Mouse (Mus musculus): ENCODE data around the gene Dmrtb1. TPM values are rescaled to one million over a fixed set of nuclear protein-coding genes. Genes with fewer than 3 reads are reported as not detected.

Gene Dmrtb1
- polyA plus RNA-seq, 1 experiment from 2014 or later, result 27.5 TPM

DNA sequence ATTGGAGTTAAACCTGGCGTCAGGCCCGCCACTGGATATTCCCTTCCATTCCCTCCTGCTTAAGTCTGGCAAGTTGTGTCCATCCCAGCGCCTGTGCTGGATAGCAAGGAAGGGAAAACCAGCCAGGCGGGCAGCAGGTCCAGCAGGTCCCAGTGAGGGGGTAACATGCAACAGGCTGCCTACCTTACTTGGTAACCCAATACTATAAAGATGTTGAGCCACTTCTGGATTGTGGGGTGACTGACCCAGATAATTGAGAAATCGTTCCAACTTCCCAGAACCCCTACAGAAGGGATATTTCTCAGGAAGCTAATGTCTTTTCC is 9.7 kb downstream of the Dmrtb1 start:
- Histone ChIP-seq H3K4me2 (peak overlapping the region; percentile 41), H3K27ac (no peak overlapping the region), H3K9ac (no peak overlapping the region), H3K9me3 (no peaks in the 10 kb centered on the region), H3K27me3 (peaks cover 41% of the 10 kb centered on the region), H3K4me3 (replicated peaks) (no peak overlapping the region), H3K4me1 (peaks cover 16% of the 10 kb centered on the region), H3K36me3 (replicated peaks) (no peaks in the 10 kb centered on the region)
- ATAC-seq (ENCODE audit: low FRiP score), result peak; percentile 67; the same call in 1 of the 2 replicates
- 31% methylated on average over 5 of the region's 5 CpGs for WGBS

DNA sequence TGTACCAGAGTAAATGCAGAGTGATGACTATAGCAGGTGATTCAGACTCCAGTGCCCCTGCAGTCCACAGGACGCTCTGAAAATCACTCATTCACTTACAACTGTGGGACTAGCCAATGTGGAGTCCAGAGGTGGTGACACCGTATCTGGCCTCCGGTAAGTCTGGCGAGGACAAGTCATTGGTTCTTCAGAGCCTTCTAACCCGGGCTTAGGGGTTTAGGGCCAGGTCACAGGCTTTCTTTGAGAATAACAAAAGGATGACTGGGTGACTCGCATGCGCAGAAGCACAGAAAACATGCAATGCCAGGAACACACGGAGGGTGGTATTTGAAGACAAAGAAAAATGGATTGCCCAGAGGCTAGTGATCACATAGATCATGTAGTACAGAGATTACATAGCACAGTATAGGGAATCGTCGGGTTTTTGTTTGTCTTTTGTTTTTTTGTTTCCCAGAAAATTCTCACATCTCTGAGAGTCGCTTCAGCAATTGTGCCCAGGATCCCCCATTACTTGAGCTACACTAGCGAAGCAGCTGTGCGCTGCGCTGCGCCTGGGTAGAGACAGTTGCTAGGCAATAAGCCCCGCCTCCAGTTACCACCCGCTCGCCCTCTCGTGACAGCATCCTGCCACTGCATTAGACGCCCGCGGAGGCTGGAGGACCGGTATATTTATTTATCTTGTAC is 10.2 kb downstream of the Dmrtb1 start:
- ATAC-seq (ENCODE audit: low FRiP score), result peak; percentile 93
- Histone ChIP-seq H3K4me2 (peak overlapping the region; percentile 41), H3K4me1 (peaks cover 13% of the 10 kb centered on the region), H3K4me3 (replicated peaks) (no peak overlapping the region), H3K9me3 (no peaks in the 10 kb centered on the region), H3K27ac (peak overlapping the region; percentile 79), H3K9ac (no peak overlapping the region), H3K36me3 (replicated peaks) (no peaks in the 10 kb centered on the region), H3K27me3 (peaks cover 36% of the 10 kb centered on the region)
- WGBS, result 14% methylated on average over 23 of the region's 23 CpGs

DNA sequence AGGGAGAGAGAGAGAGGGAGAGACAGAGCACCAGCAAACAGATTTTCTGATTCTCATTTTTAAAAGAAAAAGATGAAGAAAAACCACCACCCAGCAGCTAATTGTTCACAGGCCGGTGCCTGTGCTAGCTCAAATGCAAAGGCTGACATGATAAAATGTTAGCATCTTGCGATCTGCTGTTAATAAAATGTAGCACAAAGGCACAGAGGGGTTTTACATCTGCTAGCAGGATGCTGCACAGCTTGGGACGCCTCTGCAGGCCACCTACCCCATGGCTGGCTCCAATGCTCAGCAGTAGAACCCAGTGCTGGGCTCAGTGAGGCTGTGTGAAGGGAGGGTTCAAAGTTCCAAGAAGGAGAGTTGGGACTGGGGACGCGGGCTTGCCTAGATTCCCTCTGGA is 13.3 kb downstream of the Dmrtb1 start:
- no peaks in the 10 kb centered on the region for H3K36me3 ChIP-seq (replicated peaks)
- no peaks in the 10 kb centered on the region for H3K9me3 ChIP-seq
- peaks cover 10% of the 10 kb centered on the region for H3K4me1 ChIP-seq
- no peak for ATAC-seq (ENCODE audit: low FRiP score)
- H3K27me3 ChIP-seq, result peaks cover 25% of the 10 kb centered on the region
- H3K4me2 ChIP-seq, result no peak overlapping the region
- no peak overlapping the region for H3K4me3 ChIP-seq (replicated peaks)
- 70% methylated on average over 5 of the region's 5 CpGs for WGBS
- no peak overlapping the region for H3K27ac ChIP-seq
- no peak overlapping the region for H3K9ac ChIP-seq

DNA sequence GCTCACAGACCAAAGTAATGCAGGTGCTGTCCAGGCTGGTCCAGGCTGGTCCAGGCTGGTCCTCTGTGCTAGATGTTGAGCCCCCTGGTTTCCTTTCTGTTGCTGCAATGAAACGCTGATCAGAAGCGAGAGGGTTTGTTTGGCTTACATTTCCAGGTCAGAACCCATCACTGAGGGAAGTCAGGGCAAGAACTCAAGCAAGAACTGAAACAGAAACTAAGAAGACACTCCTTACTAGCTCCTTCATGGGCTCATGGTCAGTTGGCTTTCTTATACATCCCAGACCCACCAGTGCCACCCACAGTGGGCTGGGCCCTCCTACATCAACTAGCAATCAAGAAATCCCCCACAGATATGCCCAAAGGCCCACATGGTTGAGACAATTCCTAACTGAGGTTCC is 15.5 kb downstream of the Dmrtb1 start:
- WGBS, result 93% methylated on average over 2 of the region's 2 CpGs
- Histone ChIP-seq H3K9me3 (no peaks in the 10 kb centered on the region), H3K27ac (no peak overlapping the region), H3K4me1 (peaks cover 2% of the 10 kb centered on the region), H3K9ac (no peak overlapping the region), H3K4me2 (no peak overlapping the region), H3K4me3 (replicated peaks) (no peak overlapping the region), H3K36me3 (replicated peaks) (no peaks in the 10 kb centered on the region), H3K27me3 (peaks cover 18% of the 10 kb centered on the region; the same call in 1 of the 2 replicates)
- no peak for ATAC-seq (ENCODE audit: low FRiP score)

DNA sequence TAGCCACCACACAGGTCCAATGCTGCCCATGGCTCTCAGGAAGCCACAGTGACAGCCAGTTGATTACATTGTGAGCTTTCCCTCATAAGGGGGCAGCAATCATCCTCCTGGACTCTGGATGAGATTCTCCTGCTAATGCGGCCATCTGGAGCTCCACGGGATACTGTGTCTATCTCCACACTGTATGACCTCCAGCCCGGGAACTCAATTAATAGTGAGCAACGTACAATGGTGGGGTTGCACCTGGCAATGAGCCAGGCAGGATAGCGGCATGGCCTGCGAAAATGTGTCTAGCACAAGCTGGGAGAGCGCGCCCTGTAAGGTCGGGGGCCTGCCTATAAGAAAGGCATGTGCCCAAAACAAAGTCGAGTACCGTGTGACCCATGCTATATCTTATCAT is 23.4 kb downstream of the Dmrtb1 start:
- ATAC-seq (ENCODE audit: low FRiP score), result no peak
- no peaks in the 10 kb centered on the region for H3K27me3 ChIP-seq
- no peak overlapping the region for H3K27ac ChIP-seq
- H3K4me2 ChIP-seq, result no peak overlapping the region
- H3K9ac ChIP-seq, result no peak overlapping the region
- H3K36me3 ChIP-seq (replicated peaks), result no peaks in the 10 kb centered on the region
- 87% methylated on average over 11 of the region's 11 CpGs for WGBS
- no peaks in the 10 kb centered on the region for H3K9me3 ChIP-seq
- peaks cover 7% of the 10 kb centered on the region; the same call in 1 of the 2 replicates for H3K4me1 ChIP-seq
- no peak overlapping the region for H3K4me3 ChIP-seq (replicated peaks)

DNA sequence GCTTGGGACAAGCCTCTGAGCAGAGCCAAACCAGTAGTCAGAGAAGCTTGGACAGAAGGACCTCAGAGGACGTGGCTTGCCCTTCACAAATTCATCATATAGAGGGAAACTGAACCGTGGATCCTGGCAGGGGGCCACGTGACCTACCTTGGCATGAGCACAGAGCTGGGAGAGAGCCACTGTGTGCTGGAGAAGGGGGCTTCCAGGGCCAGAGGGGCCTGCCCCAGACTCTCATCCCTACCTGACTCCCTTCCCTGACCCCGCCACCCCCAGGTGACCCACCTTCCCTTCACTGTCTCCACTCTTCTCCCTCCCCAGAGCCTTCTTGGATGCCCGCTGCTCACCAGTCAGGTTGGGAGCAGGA is 30.8 kb downstream of the Dmrtb1 start:
- H3K36me3 ChIP-seq (replicated peaks), result no peaks in the 10 kb centered on the region
- H3K4me2 ChIP-seq, result no peak overlapping the region
- H3K27ac ChIP-seq, result no peak overlapping the region
- no peak overlapping the region for H3K4me3 ChIP-seq (replicated peaks)
- H3K27me3 ChIP-seq, result no peaks in the 10 kb centered on the region
- no peaks in the 10 kb centered on the region for H3K9me3 ChIP-seq
- 70% methylated on average over 5 of the region's 5 CpGs for WGBS
- H3K4me1 ChIP-seq, result peaks cover 18% of the 10 kb centered on the region
- ATAC-seq (ENCODE audit: low FRiP score), result 0 out of 2 replicates have a peak, but pooled peaks have one; percentile 7
- no peak overlapping the region for H3K9ac ChIP-seq

DNA sequence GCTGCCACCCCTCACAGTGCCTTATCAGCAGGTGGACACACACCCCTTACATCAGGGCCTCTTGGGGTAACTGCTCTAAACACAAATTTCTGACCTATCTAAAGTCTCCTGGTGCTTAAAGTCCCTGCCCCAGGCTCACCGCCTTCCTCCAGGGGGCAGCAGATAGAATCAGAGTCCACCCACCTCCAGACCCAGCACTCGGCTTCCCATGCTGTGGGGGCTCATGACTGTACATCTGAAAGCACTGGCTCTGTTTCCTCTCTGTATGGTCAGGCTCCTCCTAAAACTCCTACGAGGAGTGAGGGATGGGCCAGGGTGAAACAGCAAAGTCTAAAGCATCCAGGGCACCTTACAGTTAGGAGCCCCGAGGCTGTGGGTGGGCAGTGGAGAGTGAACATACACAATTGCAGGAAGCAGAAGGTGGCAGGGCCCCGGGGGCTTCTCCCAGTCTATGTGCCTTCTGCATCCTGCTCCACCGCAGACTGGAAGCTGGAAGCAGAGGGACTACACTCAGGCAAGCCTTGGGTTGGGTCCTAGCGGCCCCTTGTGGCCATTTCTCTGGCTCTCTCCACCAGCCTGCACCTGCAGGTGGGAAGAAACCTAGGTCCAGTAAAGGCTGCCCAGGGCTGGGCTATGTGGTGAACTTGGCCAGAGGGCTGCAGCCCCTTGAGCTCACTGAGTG is 31.3 kb downstream of the Dmrtb1 start:
- peak; percentile 89 for ATAC-seq (ENCODE audit: low FRiP score)
- 10% methylated on average over 7 of the region's 7 CpGs for WGBS
- Histone ChIP-seq H3K36me3 (replicated peaks) (no peaks in the 10 kb centered on the region), H3K4me1 (peaks cover 18% of the 10 kb centered on the region), H3K4me2 (peak overlapping the region; percentile 23), H3K27ac (no peak overlapping the region), H3K27me3 (no peaks in the 10 kb centered on the region), H3K9ac (no peak overlapping the region), H3K4me3 (replicated peaks) (no peak overlapping the region), H3K9me3 (no peaks in the 10 kb centered on the region)

DNA sequence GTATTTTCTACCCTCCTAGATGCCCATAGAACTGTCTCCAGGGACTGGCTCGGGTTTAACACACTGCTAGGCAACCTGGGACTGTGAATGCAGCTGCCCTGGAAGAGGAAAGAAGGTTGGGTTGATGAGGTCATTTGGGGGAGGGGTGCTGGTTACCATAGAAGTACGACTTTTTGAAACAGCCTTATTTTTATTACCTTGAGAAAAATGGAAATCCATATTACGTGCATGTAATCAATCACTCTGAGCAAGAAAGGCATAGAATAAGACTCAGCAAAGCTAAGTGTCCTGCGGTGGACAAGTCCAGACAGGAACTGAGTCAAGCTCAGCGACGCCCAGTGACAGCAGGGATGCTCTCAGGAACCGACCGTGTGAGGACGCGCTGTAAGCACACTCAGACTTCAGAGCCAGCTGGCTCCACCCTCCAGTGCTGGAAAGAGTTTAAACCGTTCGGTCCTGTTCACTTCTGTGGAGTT is 33.0 kb downstream of the Dmrtb1 start:
- Histone ChIP-seq H3K4me2 (no peak overlapping the region), H3K9ac (no peak overlapping the region), H3K27me3 (no peaks in the 10 kb centered on the region), H3K36me3 (replicated peaks) (no peaks in the 10 kb centered on the region), H3K9me3 (no peaks in the 10 kb centered on the region), H3K4me3 (replicated peaks) (no peak overlapping the region), H3K4me1 (peaks cover 18% of the 10 kb centered on the region), H3K27ac (no peak overlapping the region)
- WGBS, result 34% methylated on average over 12 of the region's 12 CpGs
- no peak for ATAC-seq (ENCODE audit: low FRiP score)

DNA sequence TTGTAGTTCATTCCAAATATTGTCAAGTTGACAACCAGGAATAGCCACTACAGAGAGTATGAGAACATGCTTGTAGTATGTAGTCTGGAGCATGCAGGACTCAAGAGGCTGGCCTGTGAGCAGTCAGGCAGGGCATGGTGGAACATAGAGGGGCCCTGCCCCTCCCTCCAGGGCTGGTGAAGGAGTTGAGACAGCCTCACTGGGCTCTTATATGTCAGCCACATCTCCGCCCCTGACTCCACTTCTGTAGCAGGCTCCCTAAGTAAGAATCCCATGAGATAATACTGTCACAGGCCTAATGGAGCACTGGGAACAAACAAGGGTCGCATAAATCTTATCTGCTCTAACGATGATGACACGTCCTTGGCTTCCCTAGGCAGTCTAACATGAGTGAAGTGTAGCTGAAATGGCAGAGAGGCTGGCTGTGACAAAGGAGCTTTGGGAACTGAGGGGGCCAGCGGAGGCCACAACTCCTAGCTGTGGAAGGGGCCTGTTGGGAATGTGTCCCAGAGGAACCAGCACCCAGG is 35.0 kb downstream of the Dmrtb1 start:
- 79% methylated on average over 5 of the region's 5 CpGs for WGBS

DNA sequence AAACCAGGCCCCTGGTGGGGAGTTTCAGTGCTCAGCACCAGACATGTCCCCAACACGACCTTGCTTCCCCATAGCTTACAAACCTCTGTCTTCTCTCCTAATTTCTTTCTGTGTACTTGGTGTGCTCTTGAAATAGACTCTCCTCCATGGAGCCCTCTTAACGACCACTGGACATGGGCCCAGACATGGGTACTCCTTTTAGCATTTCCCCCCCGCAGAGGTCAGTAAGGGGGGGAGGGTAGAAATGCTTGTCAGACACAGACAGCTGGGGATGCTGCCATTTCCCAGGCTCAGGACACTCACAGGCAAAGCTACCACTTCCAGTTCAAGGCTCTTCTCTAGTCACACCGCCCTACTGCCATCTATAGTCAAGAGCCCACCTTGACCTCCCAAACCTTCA is 42.4 kb downstream of the Dmrtb1 start:
- 69% methylated on average over 4 of the region's 4 CpGs for WGBS
- no peak overlapping the region for H3K4me2 ChIP-seq
- no peak overlapping the region for H3K9ac ChIP-seq
- ATAC-seq (ENCODE audit: low FRiP score), result no peak
- H3K27ac ChIP-seq, result no peak overlapping the region
- H3K4me1 ChIP-seq, result 0 out of 2 replicates have a peak, but pooled peaks cover under 1% of the 10 kb centered on the region
- no peaks in the 10 kb centered on the region for H3K27me3 ChIP-seq
- no peaks in the 10 kb centered on the region for H3K9me3 ChIP-seq
- no peaks in the 10 kb centered on the region for H3K36me3 ChIP-seq (replicated peaks)
- H3K4me3 ChIP-seq (replicated peaks), result no peak overlapping the region

More for the DNA sequence above, 35.0 kb downstream of the Dmrtb1 start:
- H3K9me3 ChIP-seq, result no peaks in the 10 kb centered on the region
- H3K9ac ChIP-seq, result no peak overlapping the region
- no peaks in the 10 kb centered on the region for H3K27me3 ChIP-seq
- H3K36me3 ChIP-seq (replicated peaks), result no peaks in the 10 kb centered on the region
- H3K4me3 ChIP-seq (replicated peaks), result no peak overlapping the region
- H3K4me1 ChIP-seq, result peaks cover 18% of the 10 kb centered on the region
- H3K4me2 ChIP-seq, result no peak overlapping the region
- no peak for ATAC-seq (ENCODE audit: low FRiP score)
- no peak overlapping the region for H3K27ac ChIP-seq

DNA sequence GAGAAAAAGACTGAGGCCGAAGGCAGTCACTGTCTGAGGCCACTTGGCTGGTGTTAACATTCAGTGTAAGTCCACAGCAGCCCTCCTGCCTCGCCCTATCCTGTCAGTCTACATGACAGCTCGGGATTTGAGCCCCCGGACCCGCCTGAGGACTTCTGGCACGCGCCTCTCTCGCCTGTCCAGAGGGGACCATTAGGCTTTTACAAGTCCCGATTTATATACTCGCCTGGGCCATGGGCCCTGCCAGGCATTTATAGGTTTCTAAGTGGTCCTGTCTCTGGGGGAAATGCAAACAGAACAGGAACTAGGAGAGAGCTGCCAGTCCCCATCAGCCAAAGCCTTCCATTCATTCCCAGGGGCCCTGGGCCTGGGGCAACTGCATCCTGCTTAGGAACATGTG is 45.7 kb downstream of the Dmrtb1 start:
- WGBS, result 88% methylated on average over 10 of the region's 10 CpGs
- Histone ChIP-seq H3K36me3 (replicated peaks) (no peaks in the 10 kb centered on the region), H3K9me3 (no peaks in the 10 kb centered on the region), H3K27ac (no peak overlapping the region), H3K4me2 (no peak overlapping the region), H3K4me3 (replicated peaks) (no peak overlapping the region), H3K27me3 (0 out of 2 replicates have a peak, but pooled peaks cover 2% of the 10 kb centered on the region), H3K4me1 (0 out of 2 replicates have a peak, but pooled peaks cover 6% of the 10 kb centered on the region), H3K9ac (no peak overlapping the region)
- no peak for ATAC-seq (ENCODE audit: low FRiP score)

DNA sequence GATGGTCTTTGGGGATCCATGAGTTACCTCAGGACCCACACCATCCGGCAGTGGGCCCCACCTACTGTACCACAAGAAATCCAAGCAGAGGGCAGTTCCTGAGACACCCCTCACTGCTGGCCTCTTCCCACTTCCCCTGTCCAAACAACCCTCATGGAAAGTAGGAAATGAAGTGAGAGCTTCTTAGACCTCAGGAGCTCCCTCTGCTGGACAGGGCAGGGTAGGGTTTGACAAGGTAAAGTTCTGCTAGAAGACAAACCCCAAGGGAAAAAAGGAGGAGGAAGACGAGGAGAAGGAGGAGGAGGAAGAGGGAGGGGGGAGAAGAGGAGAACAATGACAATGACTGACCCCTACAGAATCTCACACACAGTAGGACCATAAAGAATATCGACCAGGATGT is 46.4 kb downstream of the Dmrtb1 start:
- H3K4me3 ChIP-seq (replicated peaks), result no peak overlapping the region
- 0 out of 2 replicates have a peak, but pooled peaks cover 6% of the 10 kb centered on the region for H3K4me1 ChIP-seq
- WGBS, result 61% methylated on average over 3 of the region's 3 CpGs
- H3K27me3 ChIP-seq, result 0 out of 2 replicates have a peak, but pooled peaks cover 2% of the 10 kb centered on the region
- ATAC-seq (ENCODE audit: low FRiP score), result no peak
- no peaks in the 10 kb centered on the region for H3K9me3 ChIP-seq
- no peaks in the 10 kb centered on the region for H3K36me3 ChIP-seq (replicated peaks)
- no peak overlapping the region for H3K4me2 ChIP-seq
- no peak overlapping the region for H3K27ac ChIP-seq
- H3K9ac ChIP-seq, result no peak overlapping the region
